Mouse (Mus musculus) heart, embryonic 11.5 days (tissue): ENCODE measurements around the gene Gm49325. TPM values are rescaled to one million over a fixed set of nuclear protein-coding genes. Genes with fewer than 3 reads are reported as not detected.

ENCODE experiments used
- ATAC-seq: fragments of 200-750 bp; cut with Nextera tagmentation; replicated peaks from 2 replicates; pipeline ENCODE4 v1.8.0; 2017; ENCODE audit warnings: moderate library complexity; ENCODE audit not compliant: insufficient number of reproducible peaks, low FRiP score, low TSS enrichment
- H3K27ac ChIP-seq: fragments of 300-500 bp; sonication (generic); 2 replicates; pipeline ENCODE4 v1.5.1; 2014; ENCODE audit warnings: mild to moderate bottlenecking, low read depth, low read length
- H3K27me3 ChIP-seq: fragments of 300-500 bp; sonication (generic); 2 replicates; pipeline ENCODE4 v1.6.1; 2014; ENCODE audit warnings: mild to moderate bottlenecking, low read length, mixed read lengths; ENCODE audit not compliant: control insufficient read depth, insufficient read depth
- H3K36me3 ChIP-seq: fragments of 300-500 bp; sonication (generic); 2 replicates; pipeline ENCODE4 v1.6.1; 2014; ENCODE audit warnings: mild to moderate bottlenecking, low read length, moderate library complexity, mixed read lengths; ENCODE audit not compliant: control insufficient read depth, insufficient read depth
- H3K4me1 ChIP-seq: fragments of 300-500 bp; sonication (generic); 2 replicates; pipeline ENCODE4 v1.6.1; 2014; ENCODE audit warnings: low read length; ENCODE audit not compliant: control insufficient read depth, insufficient read depth
- H3K4me2 ChIP-seq: fragments of 300-500 bp; sonication (generic); 2 replicates; pipeline ENCODE4 v1.6.1; 2014; ENCODE audit warnings: mild to moderate bottlenecking, moderate library complexity
- H3K4me3 ChIP-seq: fragments of 300-500 bp; sonication (generic); 2 replicates; pipeline ENCODE4 v1.5.1; 2014; ENCODE audit warnings: low read depth, low read length
- H3K9ac ChIP-seq: fragments of 300-500 bp; sonication (generic); 2 replicates; pipeline ENCODE4 v1.6.1; 2014; ENCODE audit warnings: mild to moderate bottlenecking, low read depth, low read length, moderate library complexity
- H3K9me3 ChIP-seq: fragments of 300-500 bp; sonication (generic); replicated peaks from 2 replicates; pipeline ENCODE4 v1.6.1; 2016; ENCODE audit warnings: low read length; ENCODE audit not compliant: control insufficient read depth
- WGBS: fragments of 180-500 bp; shearing (Covaris S2); extraction: QIAGEN DNeasy Blood & Tissue Kit; methylation state at CpG from one replicate; pipeline ENCODE4 v1.1.7; 2014; ENCODE audit not compliant: insufficient replicate concordance; 5-methylcytosine and 5-hydroxymethylcytosine counted together
- polyA plus RNA-seq: library from polyadenylated mRNA; unstranded; fragments of >200 nt; fragmentation: Nextera tagmentation; extraction: Ambion mirVana; gene quantifications from 2 replicates; pipeline ENCODE4 v1.2.1, GENCODE M21; 2014

Gene Gm49325
- polyA plus RNA-seq, 1 experiment from 2014 or later: not detected

- no peaks in the 10 kb centered on the region for H3K27me3 ChIP-seq
- no peaks in the 10 kb centered on the region for H3K9me3 ChIP-seq
- no peak overlapping the region for H3K4me3 ChIP-seq
- ATAC-seq: no peak
- no peak overlapping the region for H3K9ac ChIP-seq
- H3K27ac ChIP-seq: no peak overlapping the region
- H3K4me2 ChIP-seq: no peak overlapping the region
- peaks cover 33% of the 10 kb centered on the region for H3K4me1 ChIP-seq
- WGBS: 83% methylated on average over 7 of the region's 7 CpGs
- H3K36me3 ChIP-seq: peaks cover 6% of the 10 kb centered on the region
These were observed 30.4 kb downstream of the Gm49325 start for GRCm38 (mm10) chr10:77636234-77636922.

GRCm38 (mm10) chr10:77638956-77639355 is 33.0 kb downstream of the Gm49325 start:
- Histone ChIP-seq H3K36me3 (peaks cover 7% of the 10 kb centered on the region), H3K27me3 (no peaks in the 10 kb centered on the region), H3K9ac (0 out of 2 replicates have a peak overlapping the region, but pooled peaks have one; percentile 10), H3K9me3 (no peaks in the 10 kb centered on the region), H3K4me3 (no peak overlapping the region), H3K27ac (0 out of 2 replicates have a peak overlapping the region, but pooled peaks have one; percentile 41), H3K4me1 (peaks cover 27% of the 10 kb centered on the region), H3K4me2 (no peak overlapping the region)
- 61% methylated on average over 6 of the region's 6 CpGs for whole genome bisulfite sequencing
- no peak for ATAC-seq

- peaks cover 23% of the 10 kb centered on the region for H3K36me3 ChIP-seq
- peaks cover 6% of the 10 kb centered on the region for H3K4me1 ChIP-seq
- H3K27ac ChIP-seq: no peak overlapping the region
- no peak overlapping the region for H3K9ac ChIP-seq
- no peaks in the 10 kb centered on the region for H3K27me3 ChIP-seq
- ATAC-seq: no peak
- no peak overlapping the region for H3K4me3 ChIP-seq
- H3K9me3 ChIP-seq: no peaks in the 10 kb centered on the region
- H3K4me2 ChIP-seq: no peak overlapping the region
- WGBS: 77% methylated on average over 7 of the region's 7 CpGs
These were observed 37.2 kb downstream of the Gm49325 start for GRCm38 (mm10) chr10:77643160-77643559.

- Histone ChIP-seq H3K9ac (no peak overlapping the region), H3K4me2 (no peak overlapping the region), H3K27me3 (no peaks in the 10 kb centered on the region), H3K4me3 (no peak overlapping the region), H3K9me3 (no peaks in the 10 kb centered on the region), H3K27ac (no peak overlapping the region), H3K36me3 (peaks cover 23% of the 10 kb centered on the region), H3K4me1 (no peaks in the 10 kb centered on the region)
- ATAC-seq: no peak
- 87% methylated on average over 5 of the region's 5 CpGs for WGBS
These were observed 39.6 kb downstream of the Gm49325 start for GRCm38 (mm10) chr10:77645571-77645970.

GRCm38 (mm10) chr10:77647461-77647860 is 41.5 kb downstream of the Gm49325 start:
- Histone ChIP-seq H3K4me2 (no peak overlapping the region), H3K4me1 (no peaks in the 10 kb centered on the region), H3K36me3 (peaks cover 20% of the 10 kb centered on the region), H3K27me3 (no peaks in the 10 kb centered on the region), H3K4me3 (no peak overlapping the region), H3K9me3 (no peaks in the 10 kb centered on the region), H3K9ac (no peak overlapping the region), H3K27ac (no peak overlapping the region)
- ATAC-seq: no peak
- 55% methylated on average over 1 of the region's 1 CpGs for WGBS

GRCm38 (mm10) chr10:77647901-77648300 is 41.9 kb downstream of the Gm49325 start:
- WGBS: 82% methylated on average over 8 of the region's 8 CpGs
- H3K4me2 ChIP-seq: no peak overlapping the region
- H3K9ac ChIP-seq: no peak overlapping the region
- H3K27ac ChIP-seq: no peak overlapping the region
- H3K36me3 ChIP-seq: peaks cover 20% of the 10 kb centered on the region
- H3K27me3 ChIP-seq: no peaks in the 10 kb centered on the region
- H3K4me1 ChIP-seq: no peaks in the 10 kb centered on the region
- no peak for ATAC-seq
- H3K4me3 ChIP-seq: no peak overlapping the region
- H3K9me3 ChIP-seq: no peaks in the 10 kb centered on the region

- Histone ChIP-seq H3K9me3 (no peaks in the 10 kb centered on the region), H3K4me1 (no peaks in the 10 kb centered on the region), H3K9ac (no peak overlapping the region), H3K36me3 (no peaks in the 10 kb centered on the region), H3K27me3 (no peaks in the 10 kb centered on the region), H3K4me3 (no peak overlapping the region), H3K27ac (no peak overlapping the region), H3K4me2 (no peak overlapping the region)
- no peak for ATAC-seq
- WGBS: 86% methylated on average over 9 of the region's 9 CpGs
These were observed 46.0 kb downstream of the Gm49325 start for GRCm38 (mm10) chr10:77652046-77652445.

- H3K4me2 ChIP-seq: no peak overlapping the region
- ATAC-seq: no peak
- no peak overlapping the region for H3K9ac ChIP-seq
- no peaks in the 10 kb centered on the region for H3K4me1 ChIP-seq
- H3K27me3 ChIP-seq: no peaks in the 10 kb centered on the region; the same call in 1 of the 2 replicates
- H3K27ac ChIP-seq: no peak overlapping the region
- no peaks in the 10 kb centered on the region for H3K36me3 ChIP-seq
- 65% methylated on average over 15 of the region's 15 CpGs for WGBS
- H3K4me3 ChIP-seq: no peak overlapping the region
- no peaks in the 10 kb centered on the region for H3K9me3 ChIP-seq
These were observed 52.4 kb downstream of the Gm49325 start for GRCm38 (mm10) chr10:77658286-77658994.
